Mouse (Mus musculus) C2C12 (cell line): Measurements from ENCODE around the gene Pcbd1.

Experiments used
- CTCF ChIP-seq: IDR thresholded peaks from one replicate; pipeline ENCODE4 v1.5.1; 2011; ENCODE audit not compliant: control insufficient read depth, insufficient read depth, insufficient read length
- MAX ChIP-seq: IDR thresholded peaks from one replicate; pipeline ENCODE4 v1.6.1; 2011; ENCODE audit warnings: mild to moderate bottlenecking, control low read depth
- MYOD1 ChIP-seq: IDR thresholded peaks from one replicate; pipeline ENCODE4 v1.6.1; 2011; ENCODE audit warnings: low read depth; ENCODE audit not compliant: control insufficient read depth, insufficient read length
- MYOG ChIP-seq: IDR thresholded peaks from one replicate; pipeline ENCODE4 v1.6.1; 2011; ENCODE audit not compliant: control insufficient read depth, insufficient read length; ENCODE audit errors: extremely low read depth
- USF1 ChIP-seq: IDR thresholded peaks from one replicate; pipeline ENCODE4 v1.6.1; 2011; ENCODE audit warnings: low read depth, mild to moderate bottlenecking, control low read depth, moderate library complexity

- TF ChIP-seq CTCF (no peak), MYOD1 (no peak), USF1 (no peak), MYOG (no peak), MAX (no peak)
These were observed 54.2 kb downstream of the Pcbd1 start for GRCm38 (mm10) chr10:61143343-61143742.
